Mouse (Mus musculus) megakaryocyte, embryonic 14.5 days (primary cell): ENCODE measurements around the gene Traf7.

Experiments used
- FLI1 ChIP-seq: IDR thresholded peaks from 2 replicates; pipeline ENCODE4 v1.6.1; 2012; ENCODE audit warnings: low read length, inconsistent platforms, mixed read lengths
- GATA1 ChIP-seq: IDR thresholded peaks from 3 replicates; pipeline ENCODE4 v1.6.1; 2012; ENCODE audit warnings: mixed read lengths, low read length, inconsistent platforms, borderline replicate concordance

GRCm38 (mm10) chr17:24506332-24507070, 21.2 kb downstream of the Traf7 start:
- TF ChIP-seq GATA1: no peak
- no peak for TF ChIP-seq FLI1
